Mouse (Mus musculus) urinary bladder, postnatal 4 days (tissue): ENCODE results near the gene Rhbdd2.

Experiments
- DNase-seq, 2 experiments: peaks; one replicate each; pipeline ENCODE4 v3.0.0; 2021 to 2022; ENCODE audit warnings: low spot score in 2 of 2

Gene Rhbdd2

GRCm38 (mm10) chr5:135682009-135682408 is 49.6 kb downstream of the Rhbdd2 start:
- no peak for DNase-seq

GRCm38 (mm10) chr5:135682942-135683570 is 50.6 kb downstream of the Rhbdd2 start:
- no peak for DNase-seq

GRCm38 (mm10) chr5:135690401-135690800 is 58.0 kb downstream of the Rhbdd2 start:
- no peak for DNase-seq

GRCm38 (mm10) chr5:135691266-135691665 is 58.8 kb downstream of the Rhbdd2 start:
- DNase-seq = no peak

GRCm38 (mm10) chr5:135693281-135693853 is 60.9 kb downstream of the Rhbdd2 start:
- DNase-seq = no peak

GRCm38 (mm10) chr5:135695277-135695721 is 62.9 kb downstream of the Rhbdd2 start:
- DNase-seq = no peak
